Mouse (Mus musculus) bone marrow, adult 2 months (tissue): ENCODE measurements around the gene Gabpb2. TPM values are rescaled to one million over a fixed set of nuclear protein-coding genes. Genes with fewer than 3 reads are reported as not detected.
A peak's percentile ranks its signal among the peaks of the same experiment; 100 is the strongest.

Experiments used
- H3K27ac ChIP-seq: fragments of 200-500 bp; 2 replicates; pipeline ENCODE4 v1.5.1; 2012; ENCODE audit warnings: low read depth, mild to moderate bottlenecking, control low read depth, inconsistent platforms, low read length; ENCODE audit not compliant: control insufficient read depth, poor library complexity, insufficient read depth
- H3K4me1 ChIP-seq: fragments of 200-500 bp; 2 replicates; pipeline ENCODE4 v1.6.1; 2011; ENCODE audit warnings: low read length; ENCODE audit not compliant: control insufficient read depth, insufficient read depth
- H3K4me3 ChIP-seq: fragments of 200-500 bp; replicated peaks from 2 replicates; pipeline ENCODE3; 2011; ENCODE audit warnings: mild to moderate bottlenecking, low read depth, low read length, control low read depth; ENCODE audit not compliant: control insufficient read depth
- CTCF ChIP-seq: fragments of 200-500 bp; IDR thresholded peaks from 2 replicates; pipeline ENCODE4 v1.5.1; 2011; ENCODE audit warnings: low read length, control low read depth; ENCODE audit not compliant: control insufficient read depth, insufficient read depth
- POLR2A ChIP-seq: fragments of 200-500 bp; IDR thresholded peaks from 2 replicates; pipeline ENCODE4 v1.6.1; 2011; ENCODE audit warnings: low read depth, mild to moderate bottlenecking, control low read depth, low read length, borderline replicate concordance; ENCODE audit not compliant: control insufficient read depth
- WGBS: fragments of 180-500 bp; shearing (Covaris S2); methylation state at CpG from one replicate; pipeline ENCODE4 v1.1.7; 2018; 5-methylcytosine and 5-hydroxymethylcytosine counted together
- polyA plus RNA-seq: library from polyadenylated mRNA; stranded (reverse); fragments of >200 nt; gene quantifications from 2 replicates; pipeline ENCODE4 v1.2.4, GENCODE M21; 2011; ENCODE audit warnings: low replicate concordance; ENCODE audit not compliant: missing spikeins, insufficient read depth, insufficient read length

Gabpb2 gene
- polyA plus RNA-seq, 1 experiment: 28.5 TPM

GRCm38 (mm10) chr3:95186100-95186499 lies 31.6 kb downstream of the Gabpb2 start:
- no peak overlapping the region for H3K27ac ChIP-seq
- no peak overlapping the region for H3K4me3 ChIP-seq
- 89% methylated on average over 2 of the region's 2 CpGs for WGBS
- peaks cover 2% of the 10 kb centered on the region for H3K4me1 ChIP-seq
- TF ChIP-seq CTCF (no peak), POLR2A (no peak)

- Histone ChIP-seq H3K4me1 (peaks cover 2% of the 10 kb centered on the region), H3K27ac (no peak overlapping the region), H3K4me3 (no peak overlapping the region)
- no peak for TF ChIP-seq CTCF
- WGBS: 61% methylated on average over 9 of the region's 9 CpGs
These were observed 32.7 kb downstream of the Gabpb2 start for GRCm38 (mm10) chr3:95184796-95185577.

GRCm38 (mm10) chr3:95181841-95182240 lies 35.9 kb downstream of the Gabpb2 start:
- Histone ChIP-seq H3K4me1 (no peaks in the 10 kb centered on the region; the same call in 1 of the 2 replicates), H3K27ac (no peak overlapping the region), H3K4me3 (no peak overlapping the region)
- TF ChIP-seq CTCF (no peak), POLR2A (no peak)
- 85% methylated on average over 1 of the region's 1 CpGs for WGBS

DNA sequence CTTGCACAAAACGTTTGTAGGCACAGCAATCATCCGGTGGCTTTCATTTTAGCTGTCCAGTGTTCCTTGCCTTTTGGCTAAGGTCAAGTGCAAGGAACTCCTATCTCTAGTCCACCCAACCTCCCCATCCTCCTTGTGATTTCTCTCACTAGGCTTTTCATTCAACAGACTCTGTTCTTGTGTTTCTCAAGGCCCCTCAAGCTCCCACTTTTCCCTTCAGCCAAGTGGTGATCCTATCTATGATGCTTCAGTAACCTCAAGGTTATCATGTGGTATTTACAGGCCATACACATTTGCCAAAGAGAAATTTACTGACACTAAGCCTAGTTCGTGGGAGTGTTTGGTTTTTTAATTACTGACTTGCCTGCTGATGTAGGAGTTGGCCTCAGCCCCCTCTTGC lies 37.8 kb downstream of the Gabpb2 start:
- WGBS: 74% methylated on average over 3 of the region's 3 CpGs
- H3K27ac ChIP-seq: no peak overlapping the region
- no peak overlapping the region for H3K4me3 ChIP-seq
- no peak for TF ChIP-seq POLR2A
- no peak for TF ChIP-seq CTCF
- no peaks in the 10 kb centered on the region; the same call in 1 of the 2 replicates for H3K4me1 ChIP-seq

GRCm38 (mm10) chr3:95178948-95179347 lies 38.8 kb downstream of the Gabpb2 start:
- H3K4me3 ChIP-seq: no peak overlapping the region
- no peak overlapping the region for H3K27ac ChIP-seq
- 85% methylated on average over 5 of the region's 5 CpGs for WGBS
- TF ChIP-seq CTCF: no peak
- TF ChIP-seq POLR2A: no peak
- no peaks in the 10 kb centered on the region; the same call in 1 of the 2 replicates for H3K4me1 ChIP-seq

DNA sequence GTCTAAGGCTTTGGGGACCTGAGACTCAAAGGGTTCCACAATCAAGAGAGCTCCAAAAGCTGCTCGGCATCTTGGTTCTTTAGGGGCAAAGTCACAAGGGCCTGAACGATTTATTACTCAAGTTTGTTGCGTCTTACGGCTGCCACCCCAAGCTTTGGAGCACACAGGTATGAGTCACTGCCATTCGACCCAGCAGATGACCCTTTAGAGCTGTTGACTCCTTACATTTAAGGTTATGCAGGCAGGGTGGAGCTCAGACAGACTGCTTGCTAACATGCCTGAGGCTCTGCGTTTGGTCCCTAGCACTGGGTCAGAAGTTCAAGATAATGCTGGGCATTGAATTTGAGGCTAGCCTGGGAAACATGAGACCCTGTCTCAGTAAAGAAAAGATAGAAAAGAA lies 40.1 kb downstream of the Gabpb2 start:
- no peak overlapping the region for H3K27ac ChIP-seq
- 74% methylated on average over 6 of the region's 6 CpGs for WGBS
- H3K4me1 ChIP-seq: no peaks in the 10 kb centered on the region
- TF ChIP-seq POLR2A (no peak), CTCF (no peak)
- no peak overlapping the region for H3K4me3 ChIP-seq

DNA sequence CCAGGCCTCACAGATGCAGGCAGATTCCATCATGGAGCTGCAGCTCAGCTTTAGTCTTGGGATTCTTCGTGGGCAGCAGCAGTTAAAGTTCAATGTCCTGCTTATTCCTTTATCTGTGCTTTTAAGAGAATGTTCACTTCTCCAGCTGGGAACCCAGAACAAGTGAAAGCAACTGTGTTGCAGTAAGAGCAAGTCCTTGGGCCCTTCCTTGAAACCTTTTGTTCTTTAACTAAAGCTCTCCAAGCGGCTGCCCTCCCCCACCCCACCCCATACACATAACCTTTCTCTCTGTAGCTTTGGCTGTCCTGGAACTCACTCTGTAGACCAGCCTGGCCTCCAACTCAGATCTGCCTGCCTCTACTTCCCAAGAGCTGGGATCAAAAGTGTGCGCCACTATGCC lies 41.2 kb downstream of the Gabpb2 start:
- TF ChIP-seq CTCF: no peak
- no peak for TF ChIP-seq POLR2A
- no peak overlapping the region for H3K27ac ChIP-seq
- 82% methylated on average over 3 of the region's 3 CpGs for WGBS
- H3K4me1 ChIP-seq: no peaks in the 10 kb centered on the region
- H3K4me3 ChIP-seq: no peak overlapping the region

- H3K4me3 ChIP-seq: no peak overlapping the region
- TF ChIP-seq POLR2A (no peak), CTCF (peak; percentile 89)
- no peak overlapping the region for H3K27ac ChIP-seq
- 2% methylated on average over 16 of the region's 16 CpGs for whole genome bisulfite sequencing
- no peaks in the 10 kb centered on the region for H3K4me1 ChIP-seq
These were observed 43.6 kb downstream of the Gabpb2 start for GRCm38 (mm10) chr3:95174011-95174592.
